Mouse (Mus musculus) heart, postnatal 0 days (tissue): ENCODE results near the gene Mtfr2. TPM values are rescaled to one million over a fixed set of nuclear protein-coding genes. Genes with fewer than 3 reads are reported as not detected.

Source experiments
- ATAC-seq: fragments of 200-750 bp; cut with Nextera tagmentation; 2 replicates; pipeline ENCODE4 v1.8.0; 2017; ENCODE audit warnings: low read depth, moderate number of reproducible peaks, moderate library complexity; ENCODE audit not compliant: insufficient read depth
- DNase-seq: peaks from one replicate; pipeline ENCODE4 v3.0.0-alpha.2; 2016; ENCODE audit warnings: low spot score
- H3K27ac ChIP-seq: fragments of 300-500 bp; sonication (generic); 2 replicates; pipeline ENCODE4 v1.5.1; 2014; ENCODE audit warnings: low read depth, mild to moderate bottlenecking
- H3K27me3 ChIP-seq: fragments of 300-500 bp; sonication (generic); 2 replicates; pipeline ENCODE4 v1.6.1; 2014; ENCODE audit warnings: low read length, mixed read lengths; ENCODE audit not compliant: control insufficient read depth, insufficient read depth
- H3K36me3 ChIP-seq: fragments of 300-500 bp; sonication (generic); replicated peaks from 2 replicates; pipeline ENCODE4 v1.6.1; 2014; ENCODE audit warnings: low read length, mixed read lengths; ENCODE audit not compliant: control insufficient read depth, insufficient read depth
- H3K4me1 ChIP-seq: fragments of 300-500 bp; sonication (generic); 2 replicates; pipeline ENCODE4 v1.6.1; 2014; ENCODE audit warnings: antibody characterized with exemption; ENCODE audit not compliant: control insufficient read depth, insufficient read depth
- H3K4me2 ChIP-seq: fragments of 300-500 bp; sonication (generic); 2 replicates; pipeline ENCODE4 v1.6.1; 2014; ENCODE audit warnings: low read depth, mild to moderate bottlenecking, low read length, moderate library complexity
- H3K4me3 ChIP-seq: fragments of 300-500 bp; sonication (generic); 2 replicates; pipeline ENCODE4 v1.5.1; 2014; ENCODE audit warnings: low read depth, low read length
- H3K9ac ChIP-seq: fragments of 300-500 bp; sonication (generic); replicated peaks from 2 replicates; pipeline ENCODE4 v1.6.1; 2014; ENCODE audit warnings: low read depth, low read length, mixed read lengths
- H3K9me3 ChIP-seq: fragments of 300-500 bp; sonication (generic); replicated peaks from 2 replicates; pipeline ENCODE4 v1.6.1; 2016; ENCODE audit warnings: low read length; ENCODE audit not compliant: control insufficient read depth
- CTCF ChIP-seq: IDR thresholded peaks from 2 replicates; pipeline ENCODE4 v1.5.1; 2016; ENCODE audit warnings: antibody characterized with exemption, control low read depth, low read depth
- EP300 ChIP-seq: IDR thresholded peaks from 2 replicates; pipeline ENCODE4 v1.6.1; 2016; ENCODE audit warnings: antibody characterized with exemption, low read depth
- WGBS: fragments of 180-500 bp; shearing (Covaris S2); extraction: QIAGEN DNeasy Blood & Tissue Kit; methylation state at CpG from one replicate; pipeline ENCODE4 v1.1.7; 2014; 5-methylcytosine and 5-hydroxymethylcytosine counted together
- polyA plus RNA-seq: library from polyadenylated mRNA; unstranded; fragments of >200 nt; fragmentation: Nextera tagmentation; extraction: Ambion mirVana; gene quantifications from 2 replicates; pipeline ENCODE4 v1.2.1, GENCODE M21; 2015
- total RNA-seq: library from RNA; depleted of rRNA; stranded (reverse); fragments of >200 nt; gene quantifications from 2 replicates; pipeline ENCODE4 v1.2.3, GENCODE M21; 2014; ENCODE audit warnings: low replicate concordance

Gene Mtfr2
- total and polyA plus RNA-seq, 2 experiments from 2014 or later: 0.15 to 0.64 TPM

DNA sequence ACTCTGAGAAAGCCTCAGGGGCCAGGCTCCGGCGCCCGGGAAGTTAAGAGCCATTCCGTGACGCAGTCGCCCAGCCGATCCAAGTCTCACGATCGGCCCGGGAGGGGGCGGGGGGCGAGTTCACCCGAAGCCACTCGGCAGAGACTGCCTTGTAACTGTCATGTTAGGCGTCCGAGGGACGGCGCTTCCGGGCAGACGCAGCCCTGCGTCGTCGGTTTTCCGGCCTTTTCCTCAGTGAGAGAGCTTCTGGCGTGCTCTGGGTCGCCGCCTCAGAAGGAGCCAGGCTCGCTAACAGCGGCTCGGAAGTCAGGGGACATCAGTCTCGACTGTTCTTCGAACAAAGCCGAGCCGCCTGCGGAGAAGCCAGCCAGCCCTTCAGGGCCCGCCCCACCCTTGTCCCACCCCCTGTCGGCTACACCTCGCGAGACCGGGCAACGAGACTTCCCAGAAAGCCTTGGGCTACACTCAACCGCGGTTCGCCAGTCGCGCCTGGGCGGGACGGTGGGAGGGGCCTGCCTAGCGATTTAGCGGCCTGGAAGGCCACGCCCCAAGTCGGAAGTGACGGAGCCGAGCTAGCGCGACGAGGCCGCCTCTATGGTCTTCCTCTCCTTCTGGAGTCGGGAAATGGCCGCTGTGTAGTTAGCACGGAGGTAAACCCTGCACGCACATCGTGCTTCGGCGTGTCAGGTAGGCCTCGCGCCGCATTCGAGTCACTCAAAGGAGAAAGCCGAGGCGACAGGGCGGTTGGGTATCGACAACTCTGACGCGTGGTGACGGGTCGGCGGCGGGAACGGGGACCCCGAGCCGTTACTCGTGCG lies 35.4 kb upstream of the Mtfr2 start, which contains the start of gene Bclaf1:
TSS of gene Bclaf1 (plus strand) at position 552 of the 818 bp plus-strand sequence.
- peak within 1 kb of the TSS; percentile 97 for H3K4me3 ChIP-seq
- no peaks in the 10 kb centered on the region for H3K9me3 ChIP-seq
- WGBS: under 1% methylated on average over 84 of the region's 84 CpGs
- H3K27me3 ChIP-seq: no peaks in the 10 kb centered on the region
- peak within 1 kb of the TSS; percentile 100 for H3K27ac ChIP-seq
- TF ChIP-seq CTCF (no peak), EP300 (peak; percentile 84)
- H3K9ac ChIP-seq: peak within 1 kb of the TSS; percentile 98
- DNase-seq: peak; percentile 99
- no peaks in the 10 kb centered on the region for H3K36me3 ChIP-seq
- peak; percentile 96 for ATAC-seq
- peaks cover 12% of the 10 kb centered on the region; the same call in 1 of the 2 replicates for H3K4me1 ChIP-seq
- peak within 1 kb of the TSS; percentile 68 for H3K4me2 ChIP-seq

DNA sequence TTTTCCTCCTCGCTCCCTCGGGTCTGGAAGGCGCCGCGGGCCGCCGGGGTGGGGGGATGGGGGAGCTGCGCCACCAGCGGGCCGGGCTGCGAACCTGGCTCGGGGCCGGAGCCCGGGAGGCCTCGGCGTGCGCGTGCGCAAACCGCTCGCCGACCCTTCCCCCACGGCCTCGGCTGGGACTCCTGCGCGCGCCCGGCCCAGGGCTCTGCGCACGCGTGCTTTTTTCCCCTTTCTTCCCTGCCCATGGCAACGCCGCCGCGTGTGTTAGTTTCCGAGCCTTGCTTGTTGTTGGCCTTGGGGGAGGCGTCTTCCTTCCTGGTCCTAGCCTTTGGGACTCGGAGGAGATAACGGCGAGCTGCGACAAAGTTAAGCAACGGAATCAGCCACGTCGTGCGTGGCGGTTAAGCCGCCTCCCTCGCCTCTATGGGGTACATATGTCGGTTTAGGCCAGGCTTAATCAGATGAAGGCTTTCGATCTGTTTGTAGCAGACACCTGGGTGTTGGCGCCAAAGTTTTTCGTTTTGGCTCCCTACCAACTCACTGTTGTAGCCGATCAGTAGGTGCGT lies 34.8 kb upstream of the Mtfr2 start:
- Histone ChIP-seq H3K9ac (peak overlapping the region; percentile 98), H3K4me3 (peak overlapping the region; percentile 97), H3K4me2 (peak overlapping the region; percentile 68), H3K9me3 (no peaks in the 10 kb centered on the region), H3K27me3 (no peaks in the 10 kb centered on the region), H3K36me3 (no peaks in the 10 kb centered on the region), H3K4me1 (peaks cover 18% of the 10 kb centered on the region; the same call in 1 of the 2 replicates), H3K27ac (peak overlapping the region; percentile 100)
- ATAC-seq: peak; percentile 76
- TF ChIP-seq EP300 (no peak), CTCF (no peak)
- peak; percentile 93 for DNase-seq
- WGBS: under 1% methylated on average over 42 of the region's 54 CpGs

DNA sequence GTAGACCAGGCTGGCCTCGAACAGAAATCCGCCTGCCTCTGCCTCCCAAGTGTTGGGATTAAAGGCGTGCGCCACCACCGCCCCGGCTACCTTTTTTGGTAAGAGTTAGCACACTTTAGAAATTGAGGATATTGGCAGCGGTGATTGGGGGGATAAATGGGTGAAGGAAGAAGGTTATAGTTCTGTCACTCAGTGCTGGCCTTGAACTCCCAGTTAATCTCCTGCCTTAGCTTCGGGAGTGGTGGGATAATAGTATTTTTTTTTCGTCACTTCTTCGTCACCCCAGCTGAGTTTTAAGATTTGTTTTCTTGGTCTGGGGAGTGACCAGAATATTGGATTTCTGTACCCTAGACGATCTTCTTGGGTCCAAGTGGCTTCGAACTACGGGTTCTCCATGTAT lies 34.1 kb upstream of the Mtfr2 start:
- peak overlapping the region; percentile 97 for H3K4me3 ChIP-seq
- no peak for TF ChIP-seq EP300
- no peak for TF ChIP-seq CTCF
- H3K4me2 ChIP-seq: peak overlapping the region; percentile 68
- DNase-seq: no peak
- peak overlapping the region; percentile 100 for H3K27ac ChIP-seq
- peaks cover 18% of the 10 kb centered on the region; the same call in 1 of the 2 replicates for H3K4me1 ChIP-seq
- H3K9me3 ChIP-seq: no peaks in the 10 kb centered on the region
- ATAC-seq: no peak
- peak overlapping the region; percentile 98; the same call in 1 of the 2 replicates for H3K9ac ChIP-seq
- WGBS: 30% methylated on average over 13 of the region's 13 CpGs
- H3K36me3 ChIP-seq: 0 out of 2 replicates have a peak, but pooled peaks cover 6% of the 10 kb centered on the region
- no peaks in the 10 kb centered on the region for H3K27me3 ChIP-seq

DNA sequence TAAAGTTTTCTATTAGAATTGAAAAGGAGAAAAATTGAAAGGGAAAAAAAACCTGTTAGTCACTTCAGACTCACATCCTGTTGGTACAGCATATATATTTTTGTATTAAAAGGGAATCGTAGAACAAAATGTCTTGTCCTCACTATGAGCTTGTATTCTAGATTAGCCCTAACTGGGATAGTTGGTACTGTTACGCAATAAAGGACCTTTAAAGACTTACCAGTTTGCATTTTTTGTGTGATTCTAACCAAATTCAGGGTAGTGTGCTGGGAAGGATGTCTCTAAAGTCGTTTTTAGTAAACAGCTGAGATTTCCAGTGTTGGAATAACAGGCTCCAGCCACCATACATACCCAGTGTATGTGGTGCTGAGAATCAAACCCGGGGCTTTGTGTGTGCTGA lies 33.6 kb upstream of the Mtfr2 start:
- peaks cover 18% of the 10 kb centered on the region; the same call in 1 of the 2 replicates for H3K4me1 ChIP-seq
- DNase-seq (no peak), ATAC-seq (no peak)
- peak overlapping the region; percentile 68; the same call in 1 of the 2 replicates for H3K4me2 ChIP-seq
- peak overlapping the region; percentile 0; the same call in 1 of the 2 replicates for H3K27ac ChIP-seq
- TF ChIP-seq CTCF (no peak), EP300 (no peak)
- WGBS: 70% methylated on average over 4 of the region's 4 CpGs
- peak overlapping the region; percentile 97; the same call in 1 of the 2 replicates for H3K4me3 ChIP-seq
- no peaks in the 10 kb centered on the region for H3K27me3 ChIP-seq
- no peak overlapping the region for H3K9ac ChIP-seq
- peaks cover 11% of the 10 kb centered on the region for H3K36me3 ChIP-seq
- no peaks in the 10 kb centered on the region for H3K9me3 ChIP-seq

DNA sequence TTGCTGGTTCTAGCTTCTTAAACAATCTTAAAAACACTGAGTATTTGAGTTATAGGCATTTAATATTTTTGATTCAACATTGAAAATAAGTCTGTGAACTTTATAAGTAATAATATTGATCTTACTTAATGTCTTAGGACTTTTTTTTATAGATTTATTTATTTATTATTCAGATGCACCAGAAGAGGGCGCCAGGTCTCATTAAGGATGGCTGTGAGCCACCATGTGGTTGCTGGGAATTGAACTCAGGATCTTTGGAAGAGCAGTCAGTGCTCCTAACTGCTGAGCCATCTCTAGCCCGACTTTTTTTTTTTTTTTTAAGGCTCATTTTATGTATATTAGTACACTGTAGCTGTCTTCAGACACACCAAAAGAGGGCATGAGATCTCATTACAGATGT lies 32.8 kb upstream of the Mtfr2 start:
- H3K9ac ChIP-seq: no peak overlapping the region
- DNase-seq (no peak), ATAC-seq (no peak)
- H3K36me3 ChIP-seq: peaks cover 17% of the 10 kb centered on the region
- H3K4me3 ChIP-seq: no peak overlapping the region
- no peaks in the 10 kb centered on the region for H3K9me3 ChIP-seq
- TF ChIP-seq CTCF (peak; percentile 22; the same call in 1 of the 2 replicates), EP300 (no peak)
- no peak overlapping the region for H3K27ac ChIP-seq
- WGBS: 56% methylated on average over 2 of the region's 2 CpGs
- H3K4me2 ChIP-seq: no peak overlapping the region
- H3K4me1 ChIP-seq: peaks cover 18% of the 10 kb centered on the region; the same call in 1 of the 2 replicates
- no peaks in the 10 kb centered on the region for H3K27me3 ChIP-seq
